Mouse (Mus musculus) heart, embryonic 15.5 days (tissue): ENCODE results near the gene Fcgrt. TPM values are rescaled to one million over a fixed set of nuclear protein-coding genes. Genes with fewer than 3 reads are reported as not detected.
"Not testable (repeated sequence)": the region's sequence is repeated elsewhere in the genome, so short reads cannot be mapped to it uniquely, and the experiment has no call there.

Source experiments
- ATAC-seq: fragments of 200-750 bp; cut with Nextera tagmentation; replicated peaks from 2 replicates; pipeline ENCODE4 v1.8.0; 2017; ENCODE audit warnings: low read depth, moderate TSS enrichment; ENCODE audit not compliant: insufficient number of reproducible peaks, insufficient read depth, low FRiP score
- H3K27ac ChIP-seq: fragments of 300-500 bp; sonication (generic); 2 replicates; pipeline ENCODE4 v1.5.1; 2015; ENCODE audit warnings: mild to moderate bottlenecking, inconsistent platforms
- H3K27me3 ChIP-seq: fragments of 300-500 bp; sonication (generic); 2 replicates; pipeline ENCODE4 v1.6.1; 2015; ENCODE audit warnings: inconsistent platforms
- H3K36me3 ChIP-seq: fragments of 300-500 bp; sonication (generic); 2 replicates; pipeline ENCODE4 v1.6.1; 2015; ENCODE audit warnings: mild to moderate bottlenecking, inconsistent platforms
- H3K4me1 ChIP-seq: fragments of 300-500 bp; sonication (generic); replicated peaks from 2 replicates; pipeline ENCODE4 v1.6.1; 2015; ENCODE audit warnings: inconsistent platforms
- H3K4me2 ChIP-seq: fragments of 300-500 bp; sonication (generic); 2 replicates; pipeline ENCODE4 v1.6.1; 2015; ENCODE audit warnings: inconsistent platforms, mild to moderate bottlenecking, moderate library complexity
- H3K4me3 ChIP-seq: fragments of 300-500 bp; sonication (generic); 2 replicates; pipeline ENCODE4 v1.5.1; 2015; ENCODE audit warnings: mild to moderate bottlenecking, inconsistent platforms
- H3K9ac ChIP-seq: fragments of 300-500 bp; sonication (generic); 2 replicates; pipeline ENCODE4 v1.6.1; 2015; ENCODE audit warnings: mild to moderate bottlenecking, inconsistent platforms
- H3K9me3 ChIP-seq: fragments of 300-500 bp; sonication (generic); replicated peaks from 2 replicates; pipeline ENCODE4 v1.6.1; 2016; ENCODE audit warnings: inconsistent platforms
- WGBS: fragments of 180-500 bp; shearing (Covaris S2); methylation state at CpG from one replicate; pipeline ENCODE4 v1.1.7; 2015; ENCODE audit warnings: mixed read lengths; 5-methylcytosine and 5-hydroxymethylcytosine counted together
- polyA plus RNA-seq: library from polyadenylated mRNA; unstranded; fragments of >200 nt; fragmentation: Nextera tagmentation; extraction: Ambion mirVana; gene quantifications from 2 replicates; pipeline ENCODE4 v1.2.1, GENCODE M21; 2015

Gene Fcgrt
- polyA plus RNA-seq, 1 experiment from 2014 or later, result 52.5 TPM

DNA sequence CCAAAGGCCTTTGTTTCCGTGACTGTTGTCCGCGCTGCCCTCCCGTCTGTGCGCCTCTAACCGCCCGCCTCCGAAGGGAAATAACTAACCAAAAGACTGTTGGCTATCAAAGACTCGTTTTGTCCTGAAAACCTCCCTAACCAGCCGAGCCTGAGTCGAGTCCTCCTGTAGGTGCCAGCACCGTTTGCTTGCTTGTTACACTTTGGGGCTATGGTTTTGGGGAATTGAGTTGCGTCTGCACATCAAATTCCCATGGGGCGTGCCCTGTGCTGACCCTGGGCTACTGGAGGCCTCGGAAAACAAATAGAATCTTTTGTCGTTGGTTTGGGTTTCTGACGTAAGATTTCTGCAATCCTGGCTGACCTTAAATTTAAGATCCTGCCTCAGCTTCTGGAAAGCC, 25.7 kb upstream of the Fcgrt start:
- H3K27ac ChIP-seq, result peak overlapping the region; percentile 90
- H3K9ac ChIP-seq, result peak overlapping the region; percentile 70
- peak; percentile 0; the same call in 1 of the 2 replicates for ATAC-seq
- H3K4me2 ChIP-seq, result peak overlapping the region; percentile 71
- no peaks in the 10 kb centered on the region for H3K27me3 ChIP-seq
- no peaks in the 10 kb centered on the region for H3K9me3 ChIP-seq
- peak overlapping the region; percentile 58 for H3K4me3 ChIP-seq
- peaks cover 30% of the 10 kb centered on the region for H3K36me3 ChIP-seq
- H3K4me1 ChIP-seq, result peaks cover 43% of the 10 kb centered on the region
- WGBS, result 1% methylated on average over 17 of the region's 17 CpGs

DNA sequence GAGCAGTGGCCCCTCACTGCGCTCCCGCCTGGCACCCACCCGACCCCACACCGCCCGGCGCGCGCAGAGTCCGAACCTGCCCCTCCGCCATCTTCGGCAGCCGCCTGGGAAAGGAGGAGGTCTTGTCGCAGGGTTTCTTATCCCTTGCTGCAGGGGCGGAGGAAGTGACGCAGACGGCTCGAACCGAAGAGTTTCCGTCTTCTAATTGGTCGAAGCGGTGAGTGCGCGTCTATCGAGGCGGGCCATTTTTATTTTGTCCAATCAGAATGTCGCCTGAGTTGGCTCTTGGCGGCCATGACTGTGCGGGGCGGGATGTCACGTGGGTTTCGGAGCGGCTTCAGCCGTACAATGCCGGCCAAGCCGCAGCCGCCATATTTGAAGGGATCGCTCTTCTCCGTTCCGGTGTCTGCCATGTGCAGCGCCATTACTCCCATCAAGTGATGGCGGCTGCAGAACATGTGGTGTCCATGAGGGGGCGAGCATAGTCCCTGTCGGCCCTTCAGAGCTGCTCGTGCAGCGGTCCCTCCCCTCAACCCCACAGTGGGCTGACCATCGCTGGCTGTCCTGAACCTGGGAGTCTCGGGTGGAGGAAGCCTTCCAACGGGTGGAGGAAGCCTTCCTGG, 25.1 kb upstream of the Fcgrt start, which contains the start of gene Rpl13a:
Rpl13a (minus strand) TSS at position 138 of the 623 bp plus-strand sequence.
- Histone ChIP-seq H3K4me3 (peak within 1 kb of the TSS; percentile 98), H3K4me1 (peaks cover 39% of the 10 kb centered on the region), H3K36me3 (peaks cover 30% of the 10 kb centered on the region), H3K4me2 (peak within 1 kb of the TSS; percentile 79), H3K27me3 (no peaks in the 10 kb centered on the region), H3K9ac (peak within 1 kb of the TSS; percentile 99), H3K27ac (peak within 1 kb of the TSS; percentile 90), H3K9me3 (no peaks in the 10 kb centered on the region)
- WGBS, result under 1% methylated on average over 48 of the region's 48 CpGs
- peak; percentile 93 for ATAC-seq

DNA sequence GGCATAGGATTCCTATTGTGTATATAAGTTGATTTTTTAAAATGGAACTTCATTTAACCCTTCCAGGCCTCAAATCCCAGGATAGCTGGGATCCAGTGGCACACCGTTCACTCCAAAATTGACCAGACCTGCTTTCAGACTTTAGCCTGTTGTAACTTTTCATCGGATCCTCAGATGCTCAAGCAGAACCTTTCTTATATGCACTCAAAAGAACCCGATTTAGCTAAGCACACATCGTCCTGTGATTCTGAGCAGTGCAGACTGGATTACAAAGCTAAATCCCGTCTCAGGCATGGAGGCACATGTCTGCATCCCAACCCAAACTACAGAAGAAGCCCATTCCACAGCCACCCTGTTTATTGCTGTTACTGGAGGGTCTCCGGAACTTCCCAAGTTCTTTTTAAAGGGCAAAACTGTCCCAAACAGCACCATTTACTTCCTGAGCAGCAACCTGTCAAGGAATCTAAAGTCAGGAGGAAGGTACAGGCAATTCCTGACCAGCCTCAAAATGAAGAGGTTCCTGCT, 24.1 kb upstream of the Fcgrt start:
- WGBS, result under 1% methylated on average over 6 of the region's 6 CpGs
- H3K4me2 ChIP-seq, result peak overlapping the region; percentile 79
- ATAC-seq, result no peak
- no peaks in the 10 kb centered on the region for H3K9me3 ChIP-seq
- peak overlapping the region; percentile 98 for H3K4me3 ChIP-seq
- H3K36me3 ChIP-seq, result peaks cover 35% of the 10 kb centered on the region
- H3K4me1 ChIP-seq, result peaks cover 44% of the 10 kb centered on the region
- H3K27me3 ChIP-seq, result no peaks in the 10 kb centered on the region
- peak overlapping the region; percentile 99 for H3K9ac ChIP-seq
- peak overlapping the region; percentile 90 for H3K27ac ChIP-seq

DNA sequence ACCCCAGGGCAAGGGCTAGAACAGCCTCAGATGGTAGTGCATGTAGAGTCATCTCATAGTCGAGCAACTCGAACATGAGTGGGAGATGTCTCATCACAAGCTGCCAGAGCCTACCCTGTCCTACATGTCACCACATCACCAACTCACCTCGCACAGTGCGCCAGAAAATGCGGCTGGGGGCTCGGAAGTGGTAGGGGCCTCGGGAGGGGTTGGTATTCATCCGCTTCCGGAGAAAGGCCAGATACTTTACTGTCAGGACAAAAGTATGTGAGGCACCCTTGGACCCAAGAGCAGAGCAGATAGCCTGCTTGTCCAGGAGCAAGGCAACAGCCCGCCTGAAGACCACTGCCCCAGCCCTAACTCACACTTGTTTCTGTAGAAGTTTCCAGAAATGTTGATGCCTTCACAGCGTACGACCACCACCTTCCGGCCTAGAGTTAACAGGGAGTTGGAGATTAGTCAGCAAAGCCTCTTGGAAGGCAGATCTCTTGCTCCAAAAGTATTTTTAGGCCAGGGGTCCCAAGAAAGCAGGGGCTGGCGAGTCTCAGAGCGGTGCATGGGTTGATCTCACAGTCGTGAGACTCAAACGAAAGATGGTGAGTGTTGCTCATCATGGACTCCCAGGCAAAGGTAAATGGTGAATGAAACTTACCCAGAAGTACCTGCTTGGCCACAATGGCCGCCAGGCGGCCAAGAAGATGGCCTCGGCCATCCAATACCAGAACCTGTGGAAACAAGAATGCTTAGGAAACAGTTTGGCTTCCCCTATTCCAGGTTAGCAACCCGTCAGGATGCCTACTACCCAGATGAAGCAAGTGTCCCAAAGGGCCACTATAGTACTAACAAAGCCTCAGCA, 23.4 kb upstream of the Fcgrt start:
- no peaks in the 10 kb centered on the region for H3K9me3 ChIP-seq
- peaks cover 42% of the 10 kb centered on the region for H3K36me3 ChIP-seq
- peak overlapping the region; percentile 98 for H3K4me3 ChIP-seq
- WGBS, result 23% methylated on average over 21 of the region's 21 CpGs
- H3K4me2 ChIP-seq, result peak overlapping the region; percentile 79
- H3K27me3 ChIP-seq, result no peaks in the 10 kb centered on the region
- H3K4me1 ChIP-seq, result peaks cover 50% of the 10 kb centered on the region
- H3K9ac ChIP-seq, result peak overlapping the region; percentile 99
- ATAC-seq, result no peak
- peak overlapping the region; percentile 90 for H3K27ac ChIP-seq

DNA sequence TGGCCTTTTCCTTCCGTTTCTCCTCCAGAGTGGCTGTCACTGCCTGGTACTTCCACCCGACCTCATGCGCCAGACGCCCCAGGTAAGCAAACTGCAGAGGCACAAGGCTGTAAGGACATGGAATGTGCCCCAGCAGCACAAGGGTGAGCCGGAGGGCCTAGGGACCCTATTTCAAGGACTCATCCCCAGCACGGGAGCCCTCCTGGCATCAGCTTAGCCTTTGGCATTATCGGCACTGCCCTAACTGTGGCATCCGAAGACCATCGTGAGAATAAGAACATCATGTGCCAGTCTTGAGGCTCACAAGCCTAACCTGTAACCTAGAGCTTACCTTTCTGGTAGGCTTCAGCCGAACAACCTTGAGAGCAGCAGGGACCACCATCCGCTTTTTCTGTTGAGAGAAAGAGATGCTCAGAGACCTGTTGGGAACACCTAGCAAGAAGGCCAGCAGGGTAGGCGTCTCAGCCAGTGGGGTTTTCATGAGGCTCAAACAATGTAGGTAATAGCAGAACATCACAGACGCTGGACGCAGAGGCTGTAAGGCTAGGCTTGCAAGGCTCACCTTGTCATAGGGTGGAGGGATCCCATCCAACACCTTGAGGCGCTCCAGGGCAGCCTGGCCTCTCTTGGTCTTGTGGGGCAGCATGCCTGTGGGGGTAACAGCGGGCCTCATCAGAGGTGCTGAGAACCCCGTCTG, 22.6 kb upstream of the Fcgrt start:
- Histone ChIP-seq H3K27ac (peak overlapping the region; percentile 90), H3K27me3 (no peaks in the 10 kb centered on the region), H3K36me3 (peaks cover 50% of the 10 kb centered on the region), H3K9me3 (no peaks in the 10 kb centered on the region), H3K4me3 (peak overlapping the region; percentile 98), H3K4me1 (peaks cover 58% of the 10 kb centered on the region), H3K9ac (peak overlapping the region; percentile 99), H3K4me2 (peak overlapping the region; percentile 79)
- 71% methylated on average over 17 of the region's 17 CpGs for WGBS
- ATAC-seq, result no peak

DNA sequence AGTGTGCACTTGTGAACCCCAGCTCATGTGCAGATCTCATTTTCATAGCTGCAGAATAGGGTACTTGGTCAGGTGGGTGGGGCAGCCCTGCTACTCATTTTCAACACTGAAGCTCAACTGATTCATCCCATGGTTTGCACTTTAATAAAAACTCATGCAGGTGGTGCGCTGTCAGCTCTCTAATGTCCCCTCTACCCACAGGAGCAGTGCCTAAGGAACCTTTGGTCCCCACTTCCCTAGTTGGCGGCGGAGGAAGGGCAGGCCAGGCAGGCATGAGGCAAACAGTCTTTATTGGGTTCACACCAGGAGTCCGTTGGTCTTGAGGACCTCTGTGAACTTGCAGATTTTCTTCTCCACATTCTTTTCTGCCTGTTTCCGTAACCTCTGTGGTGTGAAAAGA, 22.0 kb upstream of the Fcgrt start:
- Histone ChIP-seq H3K4me2 (0 out of 2 replicates have a peak overlapping the region, but pooled peaks have one; percentile 79), H3K4me1 (peaks cover 60% of the 10 kb centered on the region), H3K36me3 (peaks cover 56% of the 10 kb centered on the region), H3K27ac (peak overlapping the region; percentile 90), H3K4me3 (peak overlapping the region; percentile 1; the same call in 1 of the 2 replicates)
- 75% methylated on average over 5 of the region's 5 CpGs for WGBS
- not testable (repeated sequence) for H3K27me3 ChIP-seq, ATAC-seq, H3K9ac ChIP-seq, H3K9me3 ChIP-seq

DNA sequence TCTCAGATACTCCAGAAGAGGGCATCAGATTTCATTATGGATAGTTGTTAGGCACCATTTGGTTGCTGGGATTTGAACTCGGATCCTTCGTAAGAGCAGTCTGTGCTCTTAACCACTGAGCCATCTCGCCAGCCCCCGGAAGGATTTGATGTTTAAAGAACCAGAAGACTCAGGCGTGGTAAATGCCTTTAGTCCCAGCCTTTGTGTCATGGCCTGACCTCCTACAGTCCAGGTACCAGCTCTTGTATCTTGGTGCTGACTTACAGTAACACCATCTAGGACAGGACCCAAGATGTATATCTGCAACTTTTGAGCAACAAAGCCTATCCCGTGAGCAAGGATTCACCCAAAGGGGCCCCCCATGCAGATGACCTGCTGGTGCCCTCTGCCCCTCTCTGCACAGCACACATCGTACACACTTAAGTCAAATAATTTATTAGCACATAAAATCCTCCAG, 21.5 kb upstream of the Fcgrt start:
- no peak for ATAC-seq
- WGBS, result 28% methylated on average over 7 of the region's 7 CpGs
- H3K27me3 ChIP-seq, result no peaks in the 10 kb centered on the region
- 0 out of 2 replicates have a peak overlapping the region, but pooled peaks have one; percentile 14 for H3K9ac ChIP-seq
- H3K4me1 ChIP-seq, result peaks cover 60% of the 10 kb centered on the region
- peak overlapping the region; percentile 90 for H3K27ac ChIP-seq
- no peak overlapping the region; the same call in 1 of the 2 replicates for H3K4me2 ChIP-seq
- peak overlapping the region; percentile 1; the same call in 1 of the 2 replicates for H3K4me3 ChIP-seq
- no peaks in the 10 kb centered on the region for H3K9me3 ChIP-seq
- H3K36me3 ChIP-seq, result peaks cover 61% of the 10 kb centered on the region

DNA sequence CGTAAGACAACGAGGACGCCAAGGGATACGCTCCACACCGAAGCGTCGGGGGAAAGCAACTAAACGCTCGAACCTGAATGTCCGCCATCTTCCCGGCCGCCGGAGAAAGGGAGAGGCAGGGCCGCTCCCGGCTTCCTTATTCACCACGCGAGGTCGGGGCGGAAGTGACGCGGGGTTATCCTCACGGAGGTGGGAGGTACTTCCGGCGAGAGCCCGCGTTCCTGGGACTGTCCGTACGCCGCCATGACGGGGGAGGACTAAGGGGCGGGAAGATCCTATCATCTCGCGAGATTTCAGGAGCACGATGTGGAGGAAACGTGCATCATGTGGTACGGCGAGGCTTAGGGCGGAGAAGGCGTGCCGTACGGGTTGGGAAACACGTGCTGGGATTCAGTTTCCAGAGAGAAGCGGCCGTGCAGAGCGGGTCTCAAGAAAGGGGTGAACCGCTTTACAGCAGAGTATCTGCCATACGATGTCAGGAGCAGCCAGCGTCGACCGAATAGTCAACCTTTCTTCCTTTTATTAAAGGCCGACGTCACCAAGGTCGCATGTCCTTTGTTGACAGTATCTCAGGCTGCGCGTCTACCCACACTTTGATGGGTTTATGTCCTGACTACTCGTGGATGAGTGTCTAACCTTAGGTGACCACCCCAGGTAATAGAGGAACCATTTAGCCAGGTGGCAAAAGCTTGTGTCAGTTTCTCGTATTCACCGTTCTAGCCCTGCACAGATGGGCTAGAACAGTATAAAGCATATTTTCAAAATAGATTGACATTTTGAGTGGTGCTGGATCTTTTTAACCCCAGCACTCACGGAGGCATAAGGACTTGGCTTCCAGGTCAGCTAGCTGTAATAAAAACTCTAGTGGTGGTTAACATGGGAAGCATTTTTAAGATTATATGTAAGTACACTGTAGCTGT, 20.8 kb upstream of the Fcgrt start, which contains the start of gene Rps11:
Rps11 (minus strand) TSS at position 216 of the 920 bp plus-strand sequence.
- peak within 1 kb of the TSS; percentile 75 for H3K4me2 ChIP-seq
- peak; percentile 81 for ATAC-seq
- peaks cover 68% of the 10 kb centered on the region for H3K36me3 ChIP-seq
- H3K4me3 ChIP-seq, result peak within 1 kb of the TSS; percentile 85
- under 1% methylated on average over 59 of the region's 59 CpGs for WGBS
- peak within 1 kb of the TSS; percentile 90 for H3K27ac ChIP-seq
- peaks cover 53% of the 10 kb centered on the region for H3K4me1 ChIP-seq
- peak within 1 kb of the TSS; percentile 94 for H3K9ac ChIP-seq
- no peaks in the 10 kb centered on the region for H3K27me3 ChIP-seq
- H3K9me3 ChIP-seq, result no peaks in the 10 kb centered on the region

DNA sequence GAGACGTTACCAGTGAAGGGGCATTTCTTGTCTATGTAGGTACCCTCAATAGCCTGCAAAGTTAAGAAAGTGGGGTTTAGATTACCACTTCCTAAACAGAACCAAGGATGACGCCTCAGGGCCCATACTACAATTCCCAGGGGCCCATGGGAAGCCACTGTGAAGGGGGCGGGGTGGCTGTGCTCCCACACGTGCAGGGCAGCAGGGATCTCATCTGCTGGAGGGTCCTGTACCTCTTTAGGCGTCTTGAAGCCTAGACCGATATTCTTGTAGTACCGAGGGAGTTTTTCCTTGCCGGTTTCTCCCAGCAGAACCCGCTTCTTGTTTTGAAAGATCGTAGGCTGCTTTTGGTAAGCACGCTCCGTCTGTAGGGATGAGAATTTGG, 19.5 kb upstream of the Fcgrt start:
- Histone ChIP-seq H3K4me1 (peaks cover 50% of the 10 kb centered on the region), H3K9me3 (no peaks in the 10 kb centered on the region), H3K4me3 (peak overlapping the region; percentile 85), H3K36me3 (peaks cover 74% of the 10 kb centered on the region), H3K9ac (peak overlapping the region; percentile 94), H3K4me2 (peak overlapping the region; percentile 75), H3K27me3 (no peaks in the 10 kb centered on the region), H3K27ac (peak overlapping the region; percentile 82)
- no peak for ATAC-seq
- 16% methylated on average over 12 of the region's 12 CpGs for WGBS
